Mouse (Mus musculus) c-Kit-positive CD71-positive TER-119-negative erythroid progenitor cells, embryonic 14.5 days (primary cell): Measurements from ENCODE around the gene Pmepa1.

Experiments used
- DNase-seq: peaks from one replicate; pipeline ENCODE4 v3.0.0-alpha.2; 2013; ENCODE audit warnings: low read depth

The Pmepa1 gene

GRCm38 (mm10) chr2:173275343-173276201 lies 761 bp downstream of the Pmepa1 start:
- DNase-seq = no peak

- no peak for DNase-seq
Measured at GRCm38 (mm10) chr2:173274428-173275342, 1.6 kb downstream of the Pmepa1 start.

GRCm38 (mm10) chr2:173273885-173274284 lies 2.4 kb downstream of the Pmepa1 start:
- DNase-seq = no peak

- DNase-seq = no peak
Measured at GRCm38 (mm10) chr2:173272354-173272900, 3.9 kb downstream of the Pmepa1 start.

DNA sequence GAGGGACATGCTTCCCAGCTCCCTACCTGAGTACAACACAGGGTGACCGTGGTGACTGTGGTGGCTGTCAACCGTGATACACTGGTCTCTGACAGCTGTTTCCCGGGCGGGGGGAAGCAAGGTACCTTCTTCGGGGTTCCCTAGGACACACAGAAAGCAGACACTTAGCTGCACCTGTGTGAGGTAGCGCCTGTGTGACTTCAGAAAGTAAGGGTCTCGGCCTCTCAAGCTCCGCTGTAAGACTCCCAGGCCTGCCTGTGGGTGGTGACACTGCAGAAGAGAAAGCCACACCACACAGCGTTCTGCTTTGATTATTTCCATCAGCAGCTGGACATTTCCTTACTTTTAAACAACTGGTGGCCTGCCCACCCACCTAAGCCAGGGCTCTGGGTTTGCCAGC lies 4.8 kb downstream of the Pmepa1 start:
- no peak for DNase-seq

DNA sequence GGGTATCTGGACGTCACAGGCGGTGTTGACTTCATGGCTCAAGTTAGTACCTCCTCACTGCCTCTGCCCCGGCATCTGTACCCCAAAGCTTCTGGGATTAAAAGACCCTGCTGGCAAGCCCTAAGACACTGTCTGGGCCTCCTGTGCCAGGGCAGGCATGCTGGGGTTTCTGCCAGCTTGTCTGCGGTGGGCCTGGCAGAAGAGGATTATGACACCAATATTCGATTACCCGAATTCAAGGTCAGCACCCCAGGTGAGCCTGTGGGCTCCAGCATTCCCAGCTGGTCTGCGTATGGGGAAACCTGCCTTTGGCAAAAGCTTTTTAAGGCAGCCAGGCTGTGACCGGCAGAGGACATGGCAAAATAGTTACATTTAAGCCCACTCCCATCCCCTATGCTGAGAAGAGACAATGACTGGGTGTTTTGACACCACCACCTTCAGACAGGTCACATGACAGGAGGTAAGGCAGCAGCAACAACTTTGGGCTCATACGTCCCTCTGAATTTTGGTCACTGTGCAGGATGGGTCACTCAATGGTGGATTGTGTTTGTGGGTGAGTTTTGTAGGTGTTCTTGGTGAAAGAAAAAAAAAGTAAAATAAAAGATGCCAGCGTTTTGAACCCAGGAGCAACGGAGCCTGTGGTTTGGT lies 5.6 kb downstream of the Pmepa1 start:
- no peak for DNase-seq

- DNase-seq = no peak
Measured at GRCm38 (mm10) chr2:173270196-173270595, 6.1 kb downstream of the Pmepa1 start.

DNA sequence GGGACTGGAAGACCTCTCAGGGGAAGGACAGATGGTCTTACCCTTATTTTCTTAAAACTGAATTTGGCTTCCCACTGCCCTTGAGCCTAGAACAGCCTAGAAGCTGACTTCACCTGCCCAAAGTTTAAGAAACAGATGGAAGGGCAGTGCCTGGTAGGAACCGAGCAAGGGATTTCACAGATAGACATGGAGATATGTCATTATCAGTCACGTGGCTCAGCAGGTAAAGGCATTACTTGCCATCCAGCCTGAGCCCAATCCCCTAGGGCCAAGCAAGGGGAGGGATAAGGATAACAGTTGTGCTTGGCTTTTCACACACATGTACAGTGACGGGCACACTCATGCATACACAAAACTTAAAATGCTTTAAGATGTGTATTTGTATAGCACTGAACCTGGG lies 8.8 kb downstream of the Pmepa1 start:
- DNase-seq = no peak

DNA sequence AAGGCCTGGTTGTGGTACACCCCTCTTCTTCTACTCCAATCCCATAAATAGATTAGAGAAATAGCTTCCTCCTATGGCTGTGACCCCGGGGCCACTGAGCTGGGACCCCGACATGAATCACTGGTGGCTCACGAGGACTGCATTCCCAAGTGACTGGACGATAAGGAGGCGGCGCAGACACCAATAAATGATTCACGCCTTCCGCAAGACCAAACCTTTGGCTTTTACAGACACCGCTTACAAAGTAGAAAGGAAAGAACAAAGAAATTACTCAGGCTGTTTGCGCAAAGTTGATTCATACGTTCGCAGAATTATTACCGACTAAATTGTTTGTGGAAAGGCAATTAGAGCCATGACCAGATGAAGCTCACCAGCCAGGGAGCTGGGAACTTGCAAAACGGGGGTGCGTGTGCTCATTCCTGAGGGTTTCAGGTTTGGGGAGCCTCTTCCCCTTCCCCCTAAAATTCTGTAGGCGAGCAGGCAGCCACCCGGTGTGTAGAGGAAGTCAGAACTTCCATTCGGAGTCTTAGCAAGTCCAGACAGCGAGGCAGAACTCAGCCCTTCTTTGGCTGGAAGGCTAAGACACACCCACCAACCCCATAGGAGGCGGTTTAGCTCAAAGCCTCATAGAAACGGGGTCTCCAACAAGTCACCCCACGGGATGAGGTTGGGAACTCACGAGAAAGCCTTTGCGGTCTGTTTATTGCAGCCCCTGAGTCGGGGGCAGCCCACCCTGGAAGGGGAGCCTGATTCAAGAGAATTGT lies 9.8 kb downstream of the Pmepa1 start:
- DNase-seq = no peak

DNA sequence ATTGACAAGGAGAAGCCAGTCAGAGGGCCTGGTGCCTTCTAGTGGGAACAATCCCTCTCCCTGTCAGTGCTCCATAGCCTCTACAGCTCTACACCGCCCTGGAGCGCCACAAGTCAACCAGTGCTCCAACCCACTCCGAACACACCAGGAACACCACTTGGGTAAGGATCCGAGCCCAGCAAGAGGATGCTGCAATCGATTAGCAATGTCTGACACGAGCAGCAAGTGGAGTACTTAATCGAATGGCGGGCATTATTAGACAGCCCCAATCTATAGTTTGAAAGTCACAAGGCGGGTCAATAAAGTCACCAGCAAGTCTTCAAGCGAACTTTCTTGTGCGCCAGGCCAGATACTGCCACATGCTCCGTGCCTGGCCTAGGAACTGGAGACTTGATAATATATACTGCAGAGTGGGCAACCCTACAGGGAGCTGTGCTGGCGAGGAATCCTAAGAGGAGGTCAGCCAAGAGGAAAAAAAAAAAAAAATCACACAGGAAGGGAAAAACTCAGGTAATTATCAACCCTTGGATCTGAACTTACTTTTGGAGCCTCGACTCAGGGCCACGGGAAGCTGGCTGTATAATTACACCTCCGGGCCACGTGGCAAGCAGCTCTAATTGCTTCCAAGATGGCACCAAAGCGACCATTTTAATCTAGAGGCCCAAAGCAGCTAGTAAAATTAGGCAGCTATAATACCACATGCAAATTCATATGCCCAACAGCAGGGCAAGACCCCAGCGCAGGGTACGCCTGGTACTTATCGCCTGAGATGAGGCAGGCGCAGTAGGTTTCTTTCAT lies 10.7 kb downstream of the Pmepa1 start:
- no peak for DNase-seq

DNA sequence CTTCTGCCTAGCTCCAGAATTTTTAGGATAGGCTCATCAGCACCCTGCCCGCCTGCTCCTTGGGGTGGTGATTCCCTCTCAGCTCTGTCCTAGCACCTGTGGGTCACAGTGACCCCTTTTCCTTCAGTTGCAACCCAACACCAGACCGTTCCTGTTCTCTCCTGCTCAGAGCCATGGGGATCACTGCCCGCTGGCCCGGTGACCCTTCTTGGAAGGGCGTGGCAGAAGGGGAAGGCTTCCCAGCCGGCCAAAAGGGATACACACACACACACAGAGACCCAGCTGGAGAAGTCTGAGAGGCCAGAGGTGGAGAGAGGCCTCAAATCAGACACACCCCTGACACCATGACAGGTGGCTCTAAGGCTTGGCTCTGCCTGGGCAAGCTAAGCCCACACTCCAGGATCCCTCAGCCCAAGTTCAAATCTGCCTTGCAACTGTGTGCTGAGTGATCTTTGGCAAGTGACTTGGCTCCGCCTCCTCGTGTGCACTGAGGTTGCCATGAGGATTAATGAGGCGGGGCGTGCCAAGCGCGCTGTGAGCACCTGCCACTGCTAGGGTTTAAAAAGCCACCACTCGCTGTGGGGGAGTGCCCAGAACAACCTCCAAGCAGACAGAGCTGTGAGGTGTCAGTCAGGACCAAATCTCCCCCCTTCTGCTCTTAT lies 11.7 kb downstream of the Pmepa1 start:
- no peak for DNase-seq

DNA sequence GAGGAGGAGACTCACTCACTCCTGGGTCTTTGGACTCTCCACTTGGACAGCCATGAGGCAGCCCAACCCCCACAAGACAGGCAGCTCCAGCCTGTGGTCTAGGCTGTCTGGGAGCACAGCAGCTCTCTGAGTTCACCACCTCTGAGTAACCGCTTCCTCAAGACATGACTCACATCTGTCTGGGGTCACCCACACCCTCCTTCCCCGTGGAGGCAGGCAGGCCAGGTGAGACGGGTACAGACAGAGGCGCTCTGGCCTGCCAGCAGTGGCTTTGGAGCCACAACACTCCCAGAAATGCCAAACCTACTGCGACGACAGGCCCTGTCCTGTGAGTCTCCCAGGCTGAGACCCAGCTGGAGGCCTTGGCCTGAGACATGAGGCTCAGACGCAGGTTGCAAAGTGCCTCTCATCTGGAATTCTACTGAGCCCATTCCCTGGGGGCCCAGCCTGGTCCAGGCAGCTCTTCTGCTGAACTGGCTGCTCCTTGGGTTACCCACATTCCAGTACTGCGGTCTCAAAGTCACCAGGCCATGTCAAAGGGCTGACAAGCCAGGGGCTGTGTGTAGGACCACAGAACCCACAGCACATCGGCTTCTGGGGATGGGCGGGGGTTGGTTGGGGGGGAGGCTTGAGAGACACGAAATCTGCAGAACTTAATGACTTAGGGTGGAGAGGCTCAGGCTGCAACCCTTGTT lies 12.6 kb downstream of the Pmepa1 start:
- no peak for DNase-seq

DNA sequence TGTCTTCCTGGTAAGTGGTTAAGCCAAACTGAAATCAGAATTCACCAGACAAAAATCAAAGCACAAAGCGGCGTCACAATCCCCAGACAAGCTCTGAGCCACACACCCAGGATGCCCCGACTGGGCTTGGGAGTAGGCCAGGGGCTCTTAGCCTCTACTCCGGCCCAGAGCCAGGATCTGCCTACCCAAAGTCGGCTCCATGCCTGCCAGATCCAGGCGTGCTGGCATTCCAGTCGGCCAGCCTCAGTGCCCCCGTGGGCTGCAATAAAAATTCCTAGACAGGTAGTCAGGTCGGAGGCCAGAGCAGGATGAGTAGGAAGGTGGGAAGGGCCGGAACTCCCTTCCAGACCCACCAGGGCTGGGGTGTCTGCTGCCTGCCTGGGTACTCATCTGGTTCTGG lies 14.8 kb downstream of the Pmepa1 start:
- DNase-seq = no peak

- no peak for DNase-seq
Measured at GRCm38 (mm10) chr2:173258459-173259091, 17.8 kb downstream of the Pmepa1 start.

- DNase-seq = no peak
Measured at GRCm38 (mm10) chr2:173257610-173258009, 18.7 kb downstream of the Pmepa1 start.

- DNase-seq = no peak
Measured at GRCm38 (mm10) chr2:173256552-173256949, 19.8 kb downstream of the Pmepa1 start.

GRCm38 (mm10) chr2:173255810-173256551 lies 20.4 kb downstream of the Pmepa1 start:
- no peak for DNase-seq
